31 mouse cellular contexts compared by ENCODE assay signal in the genomic region with DNA sequence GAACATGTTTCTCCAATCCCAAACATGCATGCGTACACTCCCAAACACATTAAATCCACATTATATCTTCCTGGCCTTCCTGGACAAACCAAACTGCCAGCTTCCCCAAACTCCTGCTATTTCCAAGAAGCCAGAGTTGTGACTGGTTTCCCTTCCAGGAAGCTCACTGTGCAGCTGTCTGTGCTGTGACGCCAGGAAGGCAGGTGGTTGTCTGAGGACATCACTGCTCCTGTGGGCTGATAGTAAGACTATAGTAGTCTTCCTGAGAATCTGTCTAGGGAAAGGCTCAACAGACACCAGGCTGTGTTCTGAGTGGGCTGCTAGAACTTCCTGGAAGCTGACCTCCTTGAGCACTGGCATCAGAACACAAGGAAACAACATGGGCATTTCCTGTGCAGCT.
A peak's percentile ranks its signal among the peaks of the same experiment; 100 is the strongest.
DNase-seq lines count a peak whose midpoint lies in the region; ATAC-seq and TF ChIP-seq lines count a peak whose summit lies in the region.
"Had no signal": no experiment of that assay in that cellular context is flagged by ENCODE, and none has a peak within 500 bp of the region (broad histone marks: within the 10 kb centered on the region; RNA-seq: fewer than 3 reads in every experiment).

No protein-coding gene starts in this region.

- no peak for TF ChIP-seq EP300 in heart, adult 2 months (IDR thresholded peaks at IDR 0.05; ENCODE audit: insufficient read depth, low read depth, low read length)

- TF ChIP-seq POLR2A in heart, adult 2 months (IDR thresholded peaks at IDR 0.05; ENCODE audit: insufficient read depth, low read depth, low read length), result no peak

- no peak for ATAC-seq in kidney, embryonic 16.5 days (ENCODE audit: low FRiP score, low TSS enrichment)
- ATAC-seq: activated CD4-positive, CD25-positive, alpha-beta regulatory T cell, adult 4 months; forebrain, embryonic 15.5 days; inflammation-experienced regulatory T-cells, adult 6 months; midbrain, embryonic 15.5 days had no signal

- H3K27ac ChIP-seq in heart, adult 2 months, result peak overlapping the region; percentile 9; the same call in 1 of the 2 replicates
- no peak overlapping the region for H3K27ac ChIP-seq in kidney, embryonic 16.5 days (ENCODE audit: low read length)
- H3K27ac ChIP-seq: embryonic facial prominence, embryonic 12.5 days; forebrain, embryonic 15.5 days; hindbrain, embryonic 10.5 days; hindbrain, embryonic 15.5 days; liver, embryonic 13.5 days; midbrain, embryonic 10.5 days; midbrain, embryonic 15.5 days had no signal

- TF ChIP-seq CTCF in heart, adult 2 months (IDR thresholded peaks at IDR 0.05), result no peak
- TF ChIP-seq CTCF in C2C12 (IDR thresholded peaks at IDR 0.05; ENCODE audit: control insufficient read depth, insufficient read depth, insufficient read length), result no peak

- H3K27me3 ChIP-seq in heart, adult 2 months (ENCODE audit: control insufficient read depth, insufficient read depth, low read length), result no peaks in the 10 kb centered on the region
- H3K27me3 ChIP-seq in kidney, embryonic 16.5 days (ENCODE audit: insufficient read depth, low read length), result no peaks in the 10 kb centered on the region
- H3K27me3 ChIP-seq in C2C12 (ENCODE audit: control insufficient read depth, insufficient read depth, insufficient read length), result no peaks in the 10 kb centered on the region
- H3K27me3 ChIP-seq: CH12.LX; embryonic facial prominence, embryonic 12.5 days; forebrain, embryonic 15.5 days; hindbrain, embryonic 15.5 days; liver, embryonic 13.5 days; midbrain, embryonic 15.5 days had no signal

- WGBS in heart, adult 2 months, result 58% methylated on average over 2 of the region's 2 CpGs
- 85% methylated on average over 2 of the region's 2 CpGs for WGBS in kidney, embryonic 16.5 days

- intact Hi-C loops in heart, adult 2 months (cut with DNase I), result no loop called here
- intact Hi-C loops in heart, postnatal 36 days (cut with DNase I), result no loop called here

- no peaks in the 10 kb centered on the region for H3K36me3 ChIP-seq in heart, adult 2 months (ENCODE audit: control insufficient read depth, insufficient read depth, low read length)
- H3K36me3 ChIP-seq in kidney, embryonic 16.5 days (ENCODE audit: insufficient read depth, low read length), result no peaks in the 10 kb centered on the region
- no peaks in the 10 kb centered on the region for H3K36me3 ChIP-seq in C2C12 (ENCODE audit: control insufficient read depth, insufficient read depth)
- H3K36me3 ChIP-seq: embryonic facial prominence, embryonic 12.5 days; forebrain, embryonic 15.5 days; heart, embryonic 12.5 days; hindbrain, embryonic 10.5 days; hindbrain, embryonic 15.5 days; liver, embryonic 13.5 days; midbrain, embryonic 10.5 days; midbrain, embryonic 15.5 days had no signal

- H3K4me3 ChIP-seq in heart, adult 2 months, result no peak overlapping the region
- no peak overlapping the region for H3K4me3 ChIP-seq in kidney, embryonic 16.5 days (ENCODE audit: low read length)
- no peak overlapping the region for H3K4me3 ChIP-seq in C2C12 (ENCODE audit: insufficient read depth, poor library complexity, severe bottlenecking)
- H3K4me3 ChIP-seq: embryonic facial prominence, embryonic 12.5 days; forebrain, embryonic 15.5 days; heart, embryonic 12.5 days; hindbrain, embryonic 10.5 days; hindbrain, embryonic 15.5 days; liver, embryonic 13.5 days; midbrain, embryonic 10.5 days; midbrain, embryonic 15.5 days had no signal

- no peak overlapping the region for H3K4me2 ChIP-seq in kidney, embryonic 16.5 days (replicated peaks; ENCODE audit: low read depth, low read length)
- H3K4me2 ChIP-seq: embryonic facial prominence, embryonic 12.5 days; forebrain, embryonic 15.5 days; heart, embryonic 12.5 days; hindbrain, embryonic 15.5 days; liver, embryonic 13.5 days; midbrain, embryonic 15.5 days had no signal

- no peaks in the 10 kb centered on the region for H3K9me3 ChIP-seq in kidney, embryonic 16.5 days (ENCODE audit: low read length)
- H3K9me3 ChIP-seq: embryonic facial prominence, embryonic 12.5 days; forebrain, embryonic 15.5 days; heart, embryonic 12.5 days; hindbrain, embryonic 10.5 days; hindbrain, embryonic 15.5 days; liver, embryonic 13.5 days; midbrain, embryonic 10.5 days; midbrain, embryonic 15.5 days had no signal

- H3K9ac ChIP-seq in heart, adult 2 months (ENCODE audit: low read depth, low read length), result no peak overlapping the region
- H3K9ac ChIP-seq in kidney, embryonic 16.5 days (replicated peaks; ENCODE audit: low read length), result no peak overlapping the region
- H3K9ac ChIP-seq: embryonic facial prominence, embryonic 12.5 days; forebrain, embryonic 15.5 days; heart, embryonic 12.5 days; hindbrain, embryonic 15.5 days; liver, embryonic 13.5 days; midbrain, embryonic 15.5 days had no signal

- H3K79me3 ChIP-seq in C2C12 (ENCODE audit: low read depth), result no peaks in the 10 kb centered on the region

- no peak overlapping the region for H3ac ChIP-seq in C2C12 (ENCODE audit: control insufficient read depth, insufficient read length, low read depth)

- no peaks in the 10 kb centered on the region for H3K79me2 ChIP-seq in heart, adult 2 months (replicated peaks; ENCODE audit: control insufficient read depth, insufficient read depth, low read length)
- H3K79me2 ChIP-seq in C2C12 (ENCODE audit: control insufficient read depth, insufficient read depth), result no peaks in the 10 kb centered on the region

- no peak for DNase-seq in heart, adult 2 months
- no peak for DNase-seq in heart, postnatal 36 days
- peak; percentile 11 for DNase-seq in kidney, postnatal 10 days
- DNase-seq in brain, adult 2 months (ENCODE audit: low read depth, low spot score), result peak; percentile 23
- DNase-seq in cerebellum, postnatal 10 days, result no peak
- DNase-seq: adrenal gland, adult 2 months; B cell, adult 2 months; cerebellum, adult 11 months; cerebellum, adult 9-10 months; embryo, embryonic 11 days; gastrocnemius, postnatal 10 days; kidney, postnatal 4 days; layer of hippocampus, postnatal 36 days; left cerebral cortex, postnatal 4 days; liver, embryonic 13.5 days; lung, adult 2 months; lung, postnatal 14 days; right cerebral cortex, adult 18-20 months; thymus, postnatal 25 days had no signal

- peaks cover 2% of the 10 kb centered on the region; the same call in 1 of the 2 replicates for H3K4me1 ChIP-seq in heart, adult 2 months (ENCODE audit: control insufficient read depth, insufficient read depth, low read length)
- 0 out of 2 replicates have a peak, but pooled peaks cover 3% of the 10 kb centered on the region for H3K4me1 ChIP-seq in kidney, embryonic 16.5 days (ENCODE audit: insufficient read depth, low read length)
- H3K4me1 ChIP-seq: embryonic facial prominence, embryonic 12.5 days; forebrain, embryonic 15.5 days; heart, embryonic 12.5 days; hindbrain, embryonic 10.5 days; hindbrain, embryonic 15.5 days; liver, embryonic 13.5 days; midbrain, embryonic 10.5 days; midbrain, embryonic 15.5 days had no signal

TF ChIP-seq in C2C12, 6 proteins besides CTCF, POLR2A, EP300 and RAD21:
- peak; percentile 68 for TF ChIP-seq MYOD1 (IDR thresholded peaks at IDR 0.05; ENCODE audit: control insufficient read depth, insufficient read length, low read depth)
- TF ChIP-seq USF1 (IDR thresholded peaks at IDR 0.05; ENCODE audit: low read depth), result no peak
- TF ChIP-seq MAX (IDR thresholded peaks at IDR 0.05), result no peak
- no peak for TF ChIP-seq CEBPB (IDR thresholded peaks at IDR 0.05; ENCODE audit: low read depth)
- TF ChIP-seq FOSL1 (IDR thresholded peaks at IDR 0.05; ENCODE audit: insufficient read depth, low read length, poor library complexity, severe bottlenecking), result no peak
- no peak for TF ChIP-seq MYOG (IDR thresholded peaks at IDR 0.05; ENCODE audit: control insufficient read depth, extremely low read depth, insufficient read length)
TF ChIP-seq in C2C12: peak in this region for 1.

Comparison
In these comparisons a context has a peak if more than half of its experiments do, and no peak if none do; other contexts are left out.
1. DNase-seq: peak in kidney, postnatal 10 days (single experiment) and brain, adult 2 months (single experiment); none in heart, adult 2 months (0 of 2), heart, postnatal 36 days (0 of 2) and cerebellum, postnatal 10 days (0 of 2).